In genomic region chr9:103678531-103679060, GRCm38 (mm10) we compare ENCODE assay signal across 23 mouse cellular contexts.
DNase-seq lines count a peak whose midpoint lies in the region; ATAC-seq lines count a peak whose summit lies in the region.
"Had no signal": no experiment of that assay in that cellular context is flagged by ENCODE, and none has a peak within 500 bp of the region (broad histone marks: within the 10 kb centered on the region; RNA-seq: fewer than 3 reads in every experiment).

No protein-coding gene starts in this region.

- ATAC-seq in heart, embryonic 12.5 days (ENCODE audit: insufficient number of reproducible peaks, low FRiP score) = no peak
- peak; percentile 66 for ATAC-seq in heart, embryonic 15.5 days (replicated peaks; ENCODE audit: insufficient number of reproducible peaks, insufficient read depth, low FRiP score, low read depth)
- ATAC-seq: forebrain, embryonic 15.5 days; intestine, embryonic 16.5 days had no signal

- H3K27me3 ChIP-seq in heart, embryonic 12.5 days (replicated peaks) = no peaks in the 10 kb centered on the region
- no peaks in the 10 kb centered on the region for H3K27me3 ChIP-seq in heart, embryonic 15.5 days
- H3K27me3 ChIP-seq: embryonic facial prominence, embryonic 13.5 days; forebrain, embryonic 15.5 days; hindbrain, embryonic 13.5 days; limb, embryonic 12.5 days; liver, embryonic 15.5 days; lung, embryonic 15.5 days had no signal

- no peak overlapping the region for H3K4me3 ChIP-seq in heart, embryonic 12.5 days
- no peak overlapping the region for H3K4me3 ChIP-seq in heart, embryonic 15.5 days
- H3K4me3 ChIP-seq: embryonic facial prominence, embryonic 13.5 days; forebrain, embryonic 10.5 days; forebrain, embryonic 15.5 days; gastrocnemius, adult 2 months; hindbrain, embryonic 13.5 days; limb, embryonic 12.5 days; liver, embryonic 15.5 days; lung, embryonic 15.5 days had no signal

- peak overlapping the region; percentile 58 for H3K9ac ChIP-seq in heart, embryonic 12.5 days
- H3K9ac ChIP-seq in heart, embryonic 15.5 days = no peak overlapping the region
- H3K9ac ChIP-seq: embryonic facial prominence, embryonic 13.5 days; forebrain, embryonic 15.5 days; hindbrain, embryonic 13.5 days; limb, embryonic 12.5 days; liver, embryonic 15.5 days; lung, embryonic 15.5 days had no signal

- H3K36me3 ChIP-seq in heart, embryonic 12.5 days = 0 out of 2 replicates have a peak, but pooled peaks cover 2% of the 10 kb centered on the region
- H3K36me3 ChIP-seq in heart, embryonic 15.5 days = no peaks in the 10 kb centered on the region
- H3K36me3 ChIP-seq: embryonic facial prominence, embryonic 13.5 days; forebrain, embryonic 10.5 days; forebrain, embryonic 15.5 days; hindbrain, embryonic 13.5 days; limb, embryonic 12.5 days; liver, embryonic 15.5 days; lung, embryonic 15.5 days had no signal

- DNase-seq in cerebellum, postnatal 10 days = peak; percentile 17 to 28
- DNase-seq in cerebellum, adult 9-10 months = no peak
- DNase-seq in heart, adult 18-20 months = no peak
- peak; percentile 64 for DNase-seq in A20 (ENCODE audit: low read depth, low spot score)
- no peak for DNase-seq in adrenal gland, postnatal 14 days
- DNase-seq: adrenal gland, postnatal 25 days; cerebellum, adult 11-12 months; cerebellum, postnatal 36 days; gastrocnemius, adult 2 months; gastrocnemius, postnatal 36 days; kidney, postnatal 10 days; midbrain, embryonic 14.5 days; thymus, postnatal 4 days had no signal

- peaks cover 80% of the 10 kb centered on the region for H3K4me1 ChIP-seq in heart, embryonic 12.5 days (replicated peaks)
- peaks cover 67% of the 10 kb centered on the region for H3K4me1 ChIP-seq in heart, embryonic 15.5 days (replicated peaks)
- H3K4me1 ChIP-seq: liver, embryonic 15.5 days; lung, embryonic 15.5 days had no signal

- peak overlapping the region; percentile 49 for H3K4me2 ChIP-seq in heart, embryonic 12.5 days
- H3K4me2 ChIP-seq in heart, embryonic 15.5 days = peak overlapping the region; percentile 29
- H3K4me2 ChIP-seq: embryonic facial prominence, embryonic 13.5 days; forebrain, embryonic 15.5 days; hindbrain, embryonic 13.5 days; limb, embryonic 12.5 days; liver, embryonic 15.5 days; lung, embryonic 15.5 days had no signal

- H3K9me3 ChIP-seq in heart, embryonic 12.5 days (replicated peaks) = no peaks in the 10 kb centered on the region
- no peaks in the 10 kb centered on the region for H3K9me3 ChIP-seq in heart, embryonic 15.5 days (replicated peaks)
- H3K9me3 ChIP-seq: embryonic facial prominence, embryonic 13.5 days; forebrain, embryonic 10.5 days; forebrain, embryonic 15.5 days; hindbrain, embryonic 13.5 days; limb, embryonic 12.5 days; liver, embryonic 15.5 days; lung, embryonic 15.5 days had no signal

- WGBS in heart, embryonic 12.5 days = 15% methylated on average over 7 of the region's 7 CpGs
- 32% methylated on average over 7 of the region's 7 CpGs for WGBS in heart, embryonic 15.5 days

- peak overlapping the region; percentile 99 for H3K27ac ChIP-seq in heart, embryonic 12.5 days (ENCODE audit: poor library complexity, severe bottlenecking)
- peak overlapping the region; percentile 93 for H3K27ac ChIP-seq in heart, embryonic 15.5 days
- H3K27ac ChIP-seq: embryonic facial prominence, embryonic 13.5 days; forebrain, embryonic 10.5 days; forebrain, embryonic 15.5 days; gastrocnemius, adult 2 months; hindbrain, embryonic 13.5 days; limb, embryonic 12.5 days; liver, embryonic 15.5 days; lung, embryonic 15.5 days had no signal

Comparison
In these comparisons a context has a peak if more than half of its experiments do, and no peak if none do; other contexts are left out.
1. DNase-seq: peak in cerebellum, postnatal 10 days (2 of 2) and A20 (single experiment); none in cerebellum, adult 9-10 months (single experiment), heart, adult 18-20 months (0 of 2) and adrenal gland, postnatal 14 days (single experiment).